7 mouse cellular contexts compared by ENCODE assay signal in genomic region chr11:75214081-75214950, GRCm38 (mm10). TPM values are rescaled to one million over a fixed set of nuclear protein-coding genes. Genes with fewer than 3 reads are reported as not detected.
DNase-seq lines count a peak whose midpoint lies in the region; ATAC-seq and TF ChIP-seq lines count a peak whose summit lies in the region.

No protein-coding gene starts in this region.

- TF ChIP-seq POLR2A in CH12.LX (IDR thresholded peaks at IDR 0.05; ENCODE audit: low read depth, low read length), result no peak

- TF ChIP-seq EP300 in CH12.LX (IDR thresholded peaks at IDR 0.05; ENCODE audit: low read length), result no peak

- no peaks in the 10 kb centered on the region for H3K79me2 ChIP-seq in CH12.LX (replicated peaks; ENCODE audit: control insufficient read depth, extremely low read depth, insufficient read depth, poor library complexity, severe bottlenecking)

- no peak for TF ChIP-seq CTCF in CH12.LX (conservative IDR thresholded peaks at IDR 0.05 in 1 of 2, IDR thresholded peaks at IDR 0.05 in 1 of 2; ENCODE audit: low read depth in 2 of 2, low read length in 2 of 2)

- peaks cover 7% of the 10 kb centered on the region for H3K27me3 ChIP-seq in CH12.LX (replicated peaks)
- H3K27me3 ChIP-seq in intestine, embryonic 14.5 days (replicated peaks; ENCODE audit: control insufficient read depth, insufficient read depth, low read length), result no peaks in the 10 kb centered on the region
- H3K27me3 ChIP-seq in liver, embryonic 13.5 days, result peaks cover 36% of the 10 kb centered on the region

- H3K4me2 ChIP-seq in CH12.LX (ENCODE audit: insufficient read depth, low read depth, poor library complexity, severe bottlenecking), result no peak overlapping the region
- peak overlapping the region; percentile 44 for H3K4me2 ChIP-seq in intestine, embryonic 14.5 days (ENCODE audit: low read length)
- peak overlapping the region; percentile 55 for H3K4me2 ChIP-seq in liver, embryonic 13.5 days

- H3K4me3 ChIP-seq in CH12.LX (replicated peaks in 1 of 3; ENCODE audit: low read depth in 2 of 3, low read length in 2 of 3, poor library complexity in 1 of 3), result no peak overlapping the region
- H3K4me3 ChIP-seq in intestine, embryonic 14.5 days (ENCODE audit: low read depth, low read length), result peak overlapping the region; percentile 20
- peak overlapping the region; percentile 25 for H3K4me3 ChIP-seq in liver, embryonic 13.5 days (replicated peaks)

- ATAC-seq in intestine, embryonic 14.5 days (replicated peaks; ENCODE audit: low FRiP score, low TSS enrichment, low read depth), result peak; percentile 50; the same call in 1 of the 2 replicates
- no peak for ATAC-seq in liver, embryonic 13.5 days (ENCODE audit: low read depth)

- H3K9ac ChIP-seq in CH12.LX (ENCODE audit: insufficient read depth, low read depth), result no peak overlapping the region
- H3K9ac ChIP-seq in intestine, embryonic 14.5 days (ENCODE audit: low read length), result peak overlapping the region; percentile 29
- peak overlapping the region; percentile 41; the same call in 1 of the 2 replicates for H3K9ac ChIP-seq in liver, embryonic 13.5 days

- TF ChIP-seq RAD21 in CH12.LX (IDR thresholded peaks at IDR 0.05; ENCODE audit: low read depth, low read length), result no peak

- peaks cover 4 to 20% of the 10 kb centered on the region in 2 experiments for H3K4me1 ChIP-seq in CH12.LX (ENCODE audit: control insufficient read depth in 1 of 2, insufficient read depth in 2 of 2)
- peaks cover 17% of the 10 kb centered on the region for H3K4me1 ChIP-seq in intestine, embryonic 14.5 days (replicated peaks; ENCODE audit: control insufficient read depth, insufficient read depth, low read length)
- H3K4me1 ChIP-seq in liver, embryonic 13.5 days (replicated peaks), result peaks cover 65% of the 10 kb centered on the region

- no peaks in the 10 kb centered on the region for H3K36me3 ChIP-seq in CH12.LX (replicated peaks in 1 of 2; ENCODE audit: control insufficient read depth in 1 of 2, insufficient read depth in 1 of 2, low read length in 1 of 2)
- H3K36me3 ChIP-seq in intestine, embryonic 14.5 days (ENCODE audit: control insufficient read depth, insufficient read depth, low read length), result no peaks in the 10 kb centered on the region
- no peaks in the 10 kb centered on the region for H3K36me3 ChIP-seq in liver, embryonic 13.5 days

- in situ Hi-C loops in CH12.LX (cut with MboI; ENCODE audit: low pct_ligation_motif_present, low pct_unique_long_range_greater_than_20kb, low sequenced_read_pairs), result no loop called here

- dilution Hi-C loops in CH12.LX (cut with MboI; ENCODE audit: extremely low pct_ligation_motif_present, extremely low pct_unique_long_range_greater_than_20kb, low sequenced_read_pairs), result no loop called here

- WGBS in intestine, embryonic 14.5 days, result 17% methylated on average over 13 of the region's 13 CpGs
- WGBS in liver, embryonic 13.5 days (ENCODE audit: insufficient replicate concordance), result 33% methylated on average over 13 of the region's 13 CpGs

- no peak for DNase-seq in CH12.LX (ENCODE audit: extremely low read depth)
- peak; percentile 53 for DNase-seq in R1 (ENCODE audit: low read depth, low spot score)
- peak; percentile 56 for DNase-seq in intestine, embryonic 14.5 days (ENCODE audit: low spot score)
- DNase-seq in liver, embryonic 13.5 days, result no peak
- DNase-seq in cerebellum, postnatal 10 days, result no peak
- no peak for DNase-seq in frontal cortex, postnatal 36 days (ENCODE audit: low spot score in 2 of 2)
- no peak for DNase-seq in adrenal gland, postnatal 25 days

- H3K9me3 ChIP-seq in CH12.LX (replicated peaks; ENCODE audit: low read length), result peaks cover 2% of the 10 kb centered on the region
- H3K9me3 ChIP-seq in intestine, embryonic 14.5 days (ENCODE audit: control insufficient read depth, low read length), result no peaks in the 10 kb centered on the region
- H3K9me3 ChIP-seq in liver, embryonic 13.5 days (replicated peaks), result no peaks in the 10 kb centered on the region

- no peak overlapping the region for H3K27ac ChIP-seq in CH12.LX (ENCODE audit: insufficient read depth, low read depth)
- H3K27ac ChIP-seq in intestine, embryonic 14.5 days (ENCODE audit: low read depth), result peak overlapping the region; percentile 65; the same call in 1 of the 2 replicates
- H3K27ac ChIP-seq in liver, embryonic 13.5 days, result peak overlapping the region; percentile 39

TF ChIP-seq in CH12.LX, 34 proteins besides CTCF, POLR2A, EP300 and RAD21:
- TF ChIP-seq ZC3H11A (IDR thresholded peaks at IDR 0.05; ENCODE audit: low read depth, low read length), result no peak
- no peak for TF ChIP-seq CHD2 (IDR thresholded peaks at IDR 0.05; ENCODE audit: low read length)
- no peak for TF ChIP-seq KAT2A (IDR thresholded peaks at IDR 0.05; ENCODE audit: insufficient replicate concordance, low read length)
- peak; percentile 80 for TF ChIP-seq ZKSCAN1 (IDR thresholded peaks at IDR 0.05; ENCODE audit: borderline replicate concordance, low read depth, low read length)

RNA-seq across cellular contexts. Expression of gene Rtn4rl1, which starts 20.7 kb away (rescaled TPM):
- total RNA-seq in CH12.LX (2012; rRNA removed) (0.04 TPM in 2 replicates), CH12.LX (2014; rRNA removed) (0.08 TPM in 1 of 2 replicates, not detected in the other)
- polyA plus RNA-seq in CH12.LX (2012; ENCODE audit: insufficient read length, low read depth), result 0.09 and 0.11 TPM in 2 replicates
- polyA plus RNA-seq in intestine, embryonic 14.5 days (2014; fragmentation: Nextera tagmentation; extraction: Ambion mirVana), result 1.6 and 2.0 TPM in 2 replicates
- 0.78 and 0.97 TPM in 2 replicates for polyA plus RNA-seq in liver, embryonic 13.5 days (2015; fragmentation: Nextera tagmentation; extraction: Ambion mirVana)
- total RNA-seq in adrenal gland, postnatal 25 days (2021), result 37.8 and 42.2 TPM in 2 replicates

RNA-seq across cellular contexts. Expression of gene Dph1, which starts 23.3 kb away (rescaled TPM):
- total RNA-seq in CH12.LX (2012; rRNA removed) (47.7 and 50.6 TPM in 2 replicates), CH12.LX (2014; rRNA removed) (56.4 and 57.0 TPM in 2 replicates)
- polyA plus RNA-seq in CH12.LX (2012; ENCODE audit: insufficient read length, low read depth), result 50.9 and 54.7 TPM in 2 replicates
- 27.9 and 31.5 TPM in 2 replicates for polyA plus RNA-seq in intestine, embryonic 14.5 days (2014; fragmentation: Nextera tagmentation; extraction: Ambion mirVana)
- 13.8 and 15.8 TPM in 2 replicates for polyA plus RNA-seq in liver, embryonic 13.5 days (2015; fragmentation: Nextera tagmentation; extraction: Ambion mirVana)
- 29.2 and 34.4 TPM in 2 replicates for total RNA-seq in adrenal gland, postnatal 25 days (2021)

RNA-seq across cellular contexts. Expression of gene Ovca2, which starts 35.7 kb away (rescaled TPM):
- 20.7 and 28.4 TPM in 2 replicates for total RNA-seq in CH12.LX (2012; rRNA removed)
- total RNA-seq in CH12.LX (2014; rRNA removed), result 68.4 and 86.9 TPM in 2 replicates
- polyA plus RNA-seq in CH12.LX (2012; ENCODE audit: insufficient read length, low read depth), result 28.6 and 32.1 TPM in 2 replicates
- 29.9 and 32.2 TPM in 2 replicates for polyA plus RNA-seq in intestine, embryonic 14.5 days (2014; fragmentation: Nextera tagmentation; extraction: Ambion mirVana)
- polyA plus RNA-seq in liver, embryonic 13.5 days (2015; fragmentation: Nextera tagmentation; extraction: Ambion mirVana), result 13.3 and 13.4 TPM in 2 replicates
- 22.4 and 23.9 TPM in 2 replicates for total RNA-seq in adrenal gland, postnatal 25 days (2021)

RNA-seq across cellular contexts. Expression of gene Hic1, which starts 45.0 kb away (rescaled TPM):
- total RNA-seq in CH12.LX (2012; rRNA removed) (6.4 and 9.6 TPM in 2 replicates), CH12.LX (2014; rRNA removed) (2.8 and 2.9 TPM in 2 replicates)
- polyA plus RNA-seq in CH12.LX (2012; ENCODE audit: insufficient read length, low read depth), result 4.3 and 5.7 TPM in 2 replicates
- 13.0 and 14.5 TPM in 2 replicates for polyA plus RNA-seq in intestine, embryonic 14.5 days (2014; fragmentation: Nextera tagmentation; extraction: Ambion mirVana)
- 1.2 and 1.5 TPM in 2 replicates for polyA plus RNA-seq in liver, embryonic 13.5 days (2015; fragmentation: Nextera tagmentation; extraction: Ambion mirVana)
- total RNA-seq in adrenal gland, postnatal 25 days (2021), result 7.3 and 9.9 TPM in 2 replicates

Comparison
In these comparisons a context has a peak if more than half of its experiments do, and no peak if none do; other contexts are left out.
1. DNase-seq: peak in R1 (single experiment) and intestine, embryonic 14.5 days (single experiment); none in CH12.LX (single experiment), liver, embryonic 13.5 days (single experiment), cerebellum, postnatal 10 days (0 of 2), frontal cortex, postnatal 36 days (0 of 2) and adrenal gland, postnatal 25 days (single experiment).
2. H3K4me3 ChIP-seq: peak in intestine, embryonic 14.5 days (single experiment) and liver, embryonic 13.5 days (single experiment); none in CH12.LX (0 of 3).